9 mouse cellular contexts compared by ENCODE assay signal in genomic region chr9:51136985-51137384, GRCm38 (mm10). TPM values are rescaled to one million over a fixed set of nuclear protein-coding genes. Genes with fewer than 3 reads are reported as not detected.
DNase-seq lines count a peak whose midpoint lies in the region; ATAC-seq and TF ChIP-seq lines count a peak whose summit lies in the region.
"Had no signal": no experiment of that assay in that cellular context is flagged by ENCODE, and none has a peak within 500 bp of the region (broad histone marks: within the 10 kb centered on the region; RNA-seq: fewer than 3 reads in every experiment).

No protein-coding gene starts in this region.

- peak; percentile 84 for ATAC-seq in common myeloid progenitor, adult 5-6 weeks (replicated peaks; ENCODE audit: low read depth, poor library complexity, severe bottlenecking)

- no peaks in the 10 kb centered on the region for H3K4me1 ChIP-seq in lung, adult 2 months (ENCODE audit: control insufficient read depth, insufficient read depth, low read length)

- DNase-seq in gastrocnemius, adult 2 months, result no peak
- no peak for DNase-seq in gastrocnemius, postnatal 14 days
- DNase-seq in ovary, postnatal 36 days (ENCODE audit: low spot score), result peak; percentile 41
- DNase-seq in ovary, adult 18-20 months (ENCODE audit: low spot score), result no peak
- peak; percentile 13 for DNase-seq in lung, adult 2 months
- no peak for DNase-seq in urinary bladder, adult 18-20 months (ENCODE audit: low spot score in 2 of 2)
- DNase-seq in urinary bladder, adult 2 months (ENCODE audit: low spot score), result no peak

- TF ChIP-seq CTCF in gastrocnemius, adult 2 months (IDR thresholded peaks at IDR 0.05), result peak; percentile 64
- peak; percentile 82 for TF ChIP-seq CTCF in lung, adult 2 months (IDR thresholded peaks at IDR 0.05; ENCODE audit: insufficient read depth, low read length)

- no peak overlapping the region for H3K27ac ChIP-seq in gastrocnemius, adult 2 months

- WGBS in lung, adult 2 months, result 61% methylated on average over 3 of the region's 3 CpGs

- intact Hi-C loops in gastrocnemius, adult 2 months (cut with DNase I), result no loop called here
- intact Hi-C loops in gastrocnemius, postnatal 14 days (cut with DNase I; ENCODE audit: low total_unique reads), result no loop called here

- H3K4me3 ChIP-seq in gastrocnemius, adult 2 months, result no peak overlapping the region
- H3K4me3 ChIP-seq in lung, adult 2 months (replicated peaks; ENCODE audit: extremely low read depth, low read depth, low read length), result no peak overlapping the region

- no peak for TF ChIP-seq POLR2A in lung, adult 2 months (IDR thresholded peaks at IDR 0.05; ENCODE audit: borderline replicate concordance, extremely low read depth, low read depth, low read length)

RNA-seq across cellular contexts. Expression of gene Gm32742, which starts 28.3 kb away (rescaled TPM):
- total RNA-seq in gastrocnemius, adult 2 months (2021), result not detected
- not detected for total RNA-seq in gastrocnemius, postnatal 14 days (2021)
- 0.05 and 0.18 TPM in 2 replicates for total RNA-seq in common myeloid progenitor, adult 5-6 weeks (2017)
- 1.3 and 1.5 TPM in 2 replicates for polyA plus RNA-seq in lung, adult 2 months (2012; rRNA removed)
- 0.01 TPM in 2 replicates for polyA plus RNA-seq in urinary bladder, adult 2 months (2012; rRNA removed)
- total RNA-seq: heart, postnatal 36 days had no signal

RNA-seq across cellular contexts. Expression of gene 4833427G06Rik, which starts 35.1 kb away (rescaled TPM):
- not detected for total RNA-seq in gastrocnemius, adult 2 months (2021)
- total RNA-seq in gastrocnemius, postnatal 14 days (2021), result not detected
- total RNA-seq in common myeloid progenitor, adult 5-6 weeks (2017), result not detected in 2 replicates
- polyA plus RNA-seq in lung, adult 2 months (2012; rRNA removed), result 1.9 and 2.4 TPM in 2 replicates
- polyA plus RNA-seq in urinary bladder, adult 2 months (2012; rRNA removed), result not detected in 2 replicates
- total RNA-seq: heart, postnatal 36 days had no signal

Comparison
In these comparisons a context has a peak if more than half of its experiments do, and no peak if none do; other contexts are left out.
1. DNase-seq: peak in ovary, postnatal 36 days (single experiment) and lung, adult 2 months (single experiment); none in gastrocnemius, adult 2 months (single experiment), gastrocnemius, postnatal 14 days (single experiment), ovary, adult 18-20 months (single experiment), urinary bladder, adult 18-20 months (0 of 2) and urinary bladder, adult 2 months (single experiment).